Mouse (Mus musculus): ENCODE data around the gene Ift22.

GRCm38 (mm10) chr5:136861191-136861940 lies 46.6 kb upstream of the Ift22 start:
- TF ChIP-seq CTCF (IDR thresholded peaks at IDR 0.05; ENCODE audit: low read depth, low read length) = no peak
- TF ChIP-seq POLR2A (IDR thresholded peaks at IDR 0.05; ENCODE audit: insufficient read depth, low read length) = no peak
